Mouse (Mus musculus) lung, adult 2 months (tissue): Measurements from ENCODE around the gene Myh6.

Experiments used
- CTCF ChIP-seq: fragments of 200-500 bp; IDR thresholded peaks from 2 replicates; pipeline ENCODE4 v1.5.1; 2011; ENCODE audit warnings: mild to moderate bottlenecking, low read length, control low read depth; ENCODE audit not compliant: insufficient read depth
- POLR2A ChIP-seq: fragments of 200-500 bp; IDR thresholded peaks from 2 replicates; pipeline ENCODE4 v1.6.1; 2011; ENCODE audit warnings: low read depth, mild to moderate bottlenecking, control low read depth, low read length, borderline replicate concordance; ENCODE audit errors: extremely low read depth

DNA sequence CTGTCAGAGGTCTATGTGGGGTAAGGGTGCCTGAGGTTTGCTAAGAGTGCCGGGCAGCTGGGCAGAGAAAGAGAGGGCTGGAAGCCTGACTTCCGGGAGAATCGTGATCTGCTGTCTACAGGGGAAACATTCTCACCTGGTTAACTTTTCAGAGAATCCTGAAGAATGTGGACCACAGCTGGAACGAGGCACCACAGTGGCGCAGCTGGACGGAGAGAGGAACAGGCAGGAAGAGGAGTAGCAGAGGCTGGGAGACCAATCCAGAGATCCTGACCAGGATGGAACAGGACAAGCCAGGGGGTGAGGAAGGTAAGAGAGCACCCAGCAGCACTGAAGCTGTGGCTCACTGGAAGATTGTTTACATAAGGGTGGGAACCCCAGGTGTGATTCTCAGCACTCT lies 1.1 kb downstream of the Myh6 start:
- TF ChIP-seq POLR2A: no peak
- TF ChIP-seq CTCF: no peak
